Mouse (Mus musculus) gonadal fat pad, adult 2 months (tissue): ENCODE measurements at regions not wholly inside any gene's neighbourhood (a gene's known extent, or its start where the extent isn't known, plus 50 kb on each side); places are given as distances from the start of the nearest gene placed in this dataset.

Experiments used
- DNase-seq: peaks from one replicate; pipeline ENCODE4 v3.0.0-alpha.2; 2012; ENCODE audit warnings: low read depth

- no peak for DNase-seq
These were observed 215.5 kb downstream of the Ppp4r2 start for GRCm38 (mm10) chr6:101048836-101049361.

- no peak for DNase-seq
These were observed 221.5 kb downstream of the Ppp4r2 start for GRCm38 (mm10) chr6:101054880-101055279.

DNA sequence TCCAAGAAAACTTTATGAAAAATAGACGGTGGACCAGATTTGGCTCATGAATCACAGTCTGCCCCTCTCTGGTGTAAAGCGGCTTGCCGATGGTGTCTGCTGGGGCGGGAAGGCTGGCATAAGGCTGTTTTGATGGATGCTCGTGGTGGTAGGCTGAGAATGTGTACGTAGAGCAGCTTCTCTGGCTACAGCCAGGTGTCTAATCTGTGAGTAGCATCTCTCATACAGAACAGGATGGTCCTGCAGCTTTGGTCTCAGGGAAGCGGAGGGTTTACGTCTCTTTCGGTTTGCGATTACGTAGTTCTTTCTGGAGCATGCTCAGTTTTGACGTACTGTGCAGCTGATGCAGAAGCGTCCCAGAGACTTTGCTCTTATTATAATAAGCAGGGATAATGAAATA is 222.9 kb downstream of the Ppp4r2 start:
- DNase-seq: no peak

DNA sequence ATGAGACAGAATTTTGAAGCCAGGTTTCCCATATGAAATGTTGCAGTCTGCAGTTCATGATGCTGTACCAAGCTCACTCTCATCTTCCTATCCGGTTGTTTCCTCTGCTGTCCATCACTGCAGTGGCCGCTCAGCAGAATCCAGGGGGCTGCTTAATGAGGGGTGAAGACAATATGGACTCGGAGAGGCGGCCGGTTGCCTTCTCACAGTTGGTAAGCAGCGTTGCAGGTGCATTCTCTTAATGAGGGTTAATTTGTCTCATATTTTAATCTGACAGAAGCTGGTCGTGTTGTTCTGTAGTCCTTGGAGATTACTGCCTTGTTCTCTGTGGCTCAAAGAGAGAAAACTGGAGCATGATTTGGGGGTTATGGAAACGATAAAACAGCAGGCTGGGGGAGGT is 225.6 kb downstream of the Ppp4r2 start:
- DNase-seq: no peak

- DNase-seq: no peak
These were observed 228.8 kb downstream of the Ppp4r2 start for GRCm38 (mm10) chr6:101062186-101062585.

- no peak for DNase-seq
These were observed 242.5 kb downstream of the Ppp4r2 start for GRCm38 (mm10) chr6:101075753-101076516.

- DNase-seq: no peak
These were observed 244.9 kb downstream of the Ppp4r2 start for GRCm38 (mm10) chr6:101078294-101078693.

DNA sequence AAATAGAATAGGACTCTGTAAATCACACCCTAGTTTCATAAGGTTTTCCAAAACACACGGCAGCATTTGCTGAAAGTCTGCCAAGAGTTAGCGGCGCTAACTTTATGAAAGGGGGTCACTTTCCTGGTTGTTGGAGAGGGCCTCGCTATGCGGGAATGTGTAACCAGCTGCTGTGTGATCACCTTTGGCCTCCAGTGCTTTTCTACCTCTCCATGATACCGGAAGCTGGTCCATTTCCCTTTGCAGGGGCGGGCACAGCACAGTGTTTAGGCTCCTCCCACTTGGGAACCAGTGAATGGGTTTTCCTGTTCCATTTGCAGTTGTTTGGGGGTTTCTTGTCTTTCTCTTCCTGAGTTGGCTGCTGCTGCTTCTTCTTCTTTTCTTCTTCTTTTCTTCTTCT is 250.3 kb downstream of the Ppp4r2 start:
- DNase-seq: no peak

DNA sequence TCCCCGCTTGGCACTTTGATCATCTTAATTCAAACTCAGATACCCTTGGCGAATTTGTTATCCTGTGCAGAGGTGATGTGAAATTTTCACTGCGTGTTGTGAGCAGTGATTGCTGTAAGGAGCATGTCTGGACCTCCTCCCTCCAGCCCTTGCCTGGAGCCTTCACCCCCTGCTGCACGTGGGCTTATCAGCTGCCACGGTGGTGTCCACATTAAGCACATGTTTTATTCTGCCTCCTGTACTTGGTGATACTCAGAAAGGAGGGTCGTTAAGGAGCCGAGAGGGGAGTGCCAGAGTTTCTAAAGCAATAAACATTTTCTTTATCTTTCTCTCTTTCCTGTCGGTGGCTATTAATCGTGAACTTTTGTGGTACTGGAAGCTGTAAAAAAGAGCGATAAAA is 258.8 kb downstream of the Ppp4r2 start:
- no peak for DNase-seq
